Mouse (Mus musculus) hindbrain, embryonic 15.5 days (tissue): ENCODE results near the gene Fkbp8. TPM values are rescaled to one million over a fixed set of nuclear protein-coding genes. Genes with fewer than 3 reads are reported as not detected.

Source experiments
- ATAC-seq: fragments of 200-750 bp; cut with Nextera tagmentation; 2 replicates; pipeline ENCODE4 v1.8.0; 2017; ENCODE audit warnings: low read depth, moderate number of reproducible peaks, moderate TSS enrichment; ENCODE audit not compliant: low FRiP score
- H3K27ac ChIP-seq: fragments of 300-500 bp; sonication (generic); replicated peaks from 2 replicates; pipeline ENCODE4 v1.5.1; 2015; ENCODE audit warnings: mild to moderate bottlenecking, inconsistent platforms
- H3K27me3 ChIP-seq: fragments of 300-500 bp; sonication (generic); 2 replicates; pipeline ENCODE4 v1.6.1; 2015; ENCODE audit warnings: control low read depth, inconsistent platforms
- H3K36me3 ChIP-seq: fragments of 300-500 bp; sonication (generic); 2 replicates; pipeline ENCODE4 v1.6.1; 2015; ENCODE audit warnings: control low read depth, inconsistent platforms
- H3K4me1 ChIP-seq: fragments of 300-500 bp; sonication (generic); replicated peaks from 2 replicates; pipeline ENCODE4 v1.6.1; 2015; ENCODE audit warnings: control low read depth, inconsistent platforms
- H3K4me2 ChIP-seq: fragments of 300-500 bp; sonication (generic); 2 replicates; pipeline ENCODE4 v1.6.1; 2015; ENCODE audit warnings: moderate library complexity, mild to moderate bottlenecking, inconsistent platforms
- H3K4me3 ChIP-seq: fragments of 300-500 bp; sonication (generic); 2 replicates; pipeline ENCODE4 v1.5.1; 2015; ENCODE audit warnings: mild to moderate bottlenecking, inconsistent platforms
- H3K9ac ChIP-seq: fragments of 300-500 bp; sonication (generic); 2 replicates; pipeline ENCODE4 v1.6.1; 2015; ENCODE audit warnings: inconsistent platforms
- H3K9me3 ChIP-seq: fragments of 300-500 bp; sonication (generic); 2 replicates; pipeline ENCODE4 v1.6.1; 2016; ENCODE audit warnings: control low read depth, inconsistent platforms
- WGBS: fragments of 180-500 bp; shearing (Covaris S2); methylation state at CpG from one replicate; pipeline ENCODE4 v1.1.7; 2015; 5-methylcytosine and 5-hydroxymethylcytosine counted together
- polyA plus RNA-seq: library from polyadenylated mRNA; unstranded; fragments of >200 nt; fragmentation: Nextera tagmentation; extraction: Ambion mirVana; gene quantifications from 2 replicates; pipeline ENCODE4 v1.2.1, GENCODE M21; 2015

Gene Fkbp8
- polyA plus RNA-seq, 1 experiment from 2014 or later: 420 TPM

DNA sequence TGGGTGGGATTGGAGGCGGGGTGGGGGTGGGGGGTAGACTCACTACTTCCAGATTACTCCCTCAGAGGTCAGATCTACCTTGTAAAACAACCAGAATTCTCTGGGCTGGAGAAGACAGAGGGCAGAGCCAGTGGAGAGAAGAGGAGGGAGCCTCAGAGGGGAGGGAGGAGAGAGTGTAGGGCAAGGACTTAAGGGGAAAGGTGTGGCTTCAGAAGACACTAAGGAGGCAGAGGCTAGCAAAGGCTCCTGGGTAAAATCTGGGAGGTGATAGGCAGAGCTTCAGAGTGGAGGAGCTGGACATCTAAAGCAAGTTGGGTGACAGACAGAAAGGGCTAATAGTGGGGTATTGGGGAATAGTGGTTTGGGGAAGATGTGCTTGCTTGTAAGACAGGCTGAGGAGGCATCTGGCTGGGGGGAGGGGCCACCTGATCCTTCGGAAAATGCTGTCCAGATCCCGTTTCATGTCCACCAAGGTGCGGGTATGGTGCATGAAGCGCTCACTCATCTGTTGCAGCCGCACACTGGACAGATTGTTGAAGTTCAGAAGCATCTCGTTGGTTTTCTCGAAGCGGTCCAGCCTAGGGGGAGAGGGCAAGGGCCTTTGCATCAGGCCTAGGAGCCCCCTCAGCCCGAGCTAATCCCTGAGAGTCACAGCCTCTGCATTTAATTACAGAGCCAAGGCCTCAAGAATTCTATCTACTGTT, 9.4 kb upstream of the Fkbp8 start:
- ATAC-seq: no peak
- Histone ChIP-seq H3K4me2 (no peak overlapping the region), H3K4me1 (peaks cover 10% of the 10 kb centered on the region), H3K36me3 (peaks cover 12% of the 10 kb centered on the region; the same call in 1 of the 2 replicates), H3K9me3 (no peaks in the 10 kb centered on the region), H3K27ac (no peak overlapping the region), H3K27me3 (no peaks in the 10 kb centered on the region), H3K4me3 (no peak overlapping the region), H3K9ac (no peak overlapping the region)
- 79% methylated on average over 10 of the region's 10 CpGs for WGBS

DNA sequence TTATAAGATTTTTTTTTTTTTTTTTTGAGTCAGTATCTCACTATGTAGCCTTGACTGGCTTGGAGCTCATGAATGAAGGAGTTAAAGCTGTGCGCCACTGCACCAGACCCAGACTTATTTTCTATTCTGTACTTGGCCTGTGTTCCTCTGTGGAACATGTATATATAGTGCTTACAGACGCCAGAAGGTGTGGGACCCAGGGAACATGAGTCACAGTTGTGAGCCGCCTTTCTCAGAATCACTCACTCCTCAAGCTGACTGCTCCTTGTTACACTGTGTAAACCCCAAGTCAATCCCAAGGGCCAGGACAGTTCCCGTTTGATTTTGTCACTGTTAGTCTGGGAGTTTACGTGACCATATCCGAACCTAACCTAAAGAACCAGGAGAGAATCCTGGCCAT, 8.5 kb upstream of the Fkbp8 start:
- H3K36me3 ChIP-seq: peaks cover 8% of the 10 kb centered on the region; the same call in 1 of the 2 replicates
- ATAC-seq: no peak
- H3K4me2 ChIP-seq: no peak overlapping the region
- H3K9me3 ChIP-seq: no peaks in the 10 kb centered on the region
- H3K27me3 ChIP-seq: no peaks in the 10 kb centered on the region
- H3K4me1 ChIP-seq: peaks cover 16% of the 10 kb centered on the region
- no peak overlapping the region for H3K4me3 ChIP-seq
- no peak overlapping the region for H3K9ac ChIP-seq
- WGBS: 95% methylated on average over 6 of the region's 6 CpGs
- H3K27ac ChIP-seq: no peak overlapping the region

DNA sequence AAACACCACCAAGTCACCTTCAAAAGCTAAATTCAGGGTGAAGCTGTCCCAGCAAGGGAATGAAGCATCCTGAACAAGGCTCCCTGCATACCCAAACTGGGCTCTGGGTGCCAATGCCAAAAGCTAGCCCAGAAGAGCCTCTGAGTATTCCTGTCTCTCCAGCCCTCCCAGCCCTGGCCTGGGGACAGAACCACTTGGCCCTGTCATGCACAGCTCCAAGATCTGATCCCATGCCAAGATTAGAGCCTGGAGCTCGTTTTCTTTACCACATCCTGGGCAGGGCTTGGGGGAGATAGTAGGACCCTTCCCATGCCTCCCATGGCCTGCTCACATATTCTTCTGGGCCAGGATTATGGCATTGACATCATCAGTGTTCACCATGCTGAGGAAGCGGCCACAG, 7.9 kb upstream of the Fkbp8 start:
- peaks cover 16% of the 10 kb centered on the region for H3K4me1 ChIP-seq
- 75% methylated on average over 2 of the region's 2 CpGs for WGBS
- H3K36me3 ChIP-seq: peaks cover 8% of the 10 kb centered on the region; the same call in 1 of the 2 replicates
- H3K27ac ChIP-seq: no peak overlapping the region
- no peak overlapping the region for H3K4me3 ChIP-seq
- H3K4me2 ChIP-seq: no peak overlapping the region
- H3K9ac ChIP-seq: no peak overlapping the region
- H3K27me3 ChIP-seq: no peaks in the 10 kb centered on the region
- no peak for ATAC-seq
- H3K9me3 ChIP-seq: no peaks in the 10 kb centered on the region

DNA sequence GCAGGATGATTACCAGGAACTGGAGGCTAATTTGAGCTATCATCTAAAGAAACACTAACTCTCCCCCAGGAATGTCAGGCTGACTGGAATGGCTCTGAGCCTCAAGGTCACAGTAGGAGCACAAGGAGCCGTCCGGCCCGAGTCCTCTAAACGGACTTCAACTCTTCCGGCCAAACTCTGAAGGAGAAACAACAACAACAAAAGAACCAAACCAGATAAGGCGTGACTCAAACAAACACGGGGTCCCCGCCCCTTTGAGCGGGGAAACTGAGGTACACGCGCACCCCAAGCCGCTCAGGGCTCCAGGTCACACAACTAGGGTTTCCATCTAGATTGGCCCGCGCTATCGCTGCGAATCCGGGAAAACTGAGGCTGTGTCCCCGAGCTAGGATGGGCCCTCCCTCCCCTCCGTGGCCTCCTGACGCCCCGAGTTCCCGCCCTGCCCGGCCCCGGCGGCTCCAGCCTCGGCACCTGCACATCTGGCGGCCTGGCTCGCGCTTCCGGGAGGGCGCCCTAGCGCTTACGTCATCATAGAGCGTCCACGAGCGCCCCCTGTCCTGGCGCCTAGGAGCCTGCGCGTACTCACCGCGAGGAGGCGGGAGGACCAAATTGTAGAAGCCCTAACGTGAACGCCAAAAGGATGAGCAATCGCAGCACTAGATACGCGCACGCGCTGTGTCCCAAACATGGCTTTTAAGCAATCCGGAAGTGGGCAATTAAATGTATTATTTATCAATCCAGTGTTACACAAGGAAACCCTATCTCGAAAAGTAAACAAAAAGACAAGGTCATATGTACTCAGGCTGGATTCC, 4.7 kb upstream of the Fkbp8 start:
- H3K9ac ChIP-seq: peak overlapping the region; percentile 81
- peaks cover 25% of the 10 kb centered on the region for H3K4me1 ChIP-seq
- under 1% methylated on average over 48 of the region's 51 CpGs for WGBS
- peak overlapping the region; percentile 83 for H3K27ac ChIP-seq
- no peaks in the 10 kb centered on the region for H3K27me3 ChIP-seq
- no peaks in the 10 kb centered on the region for H3K9me3 ChIP-seq
- peaks cover 8% of the 10 kb centered on the region; the same call in 1 of the 2 replicates for H3K36me3 ChIP-seq
- peak; percentile 87 for ATAC-seq
- H3K4me3 ChIP-seq: peak overlapping the region; percentile 72
- H3K4me2 ChIP-seq: peak overlapping the region; percentile 79

DNA sequence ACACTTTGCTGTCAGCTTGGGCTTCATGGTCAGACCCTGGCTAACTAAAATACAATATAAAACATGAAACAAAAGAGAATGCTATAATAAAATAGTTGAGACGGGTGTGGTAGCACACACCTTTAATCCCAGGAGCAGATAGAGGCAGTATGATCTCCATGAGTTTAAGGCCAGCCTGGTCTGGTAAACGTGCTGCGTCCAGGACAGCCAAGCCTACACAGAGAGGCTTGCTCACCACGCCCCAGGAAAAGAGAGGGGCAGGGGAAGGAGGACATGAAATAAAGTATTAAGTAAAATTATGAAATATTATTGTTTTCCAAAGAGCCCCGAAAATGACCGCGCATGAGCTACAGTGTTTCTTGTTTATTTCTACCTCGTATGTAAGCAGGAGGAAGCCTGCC, 413 bp upstream of the Fkbp8 start:
- peaks cover 43% of the 10 kb centered on the region for H3K4me1 ChIP-seq
- peak overlapping the region; percentile 82 for H3K4me2 ChIP-seq
- H3K9me3 ChIP-seq: no peaks in the 10 kb centered on the region
- H3K27me3 ChIP-seq: no peaks in the 10 kb centered on the region
- H3K36me3 ChIP-seq: peaks cover 15% of the 10 kb centered on the region
- no peak for ATAC-seq
- H3K4me3 ChIP-seq: peak overlapping the region; percentile 88
- 5% methylated on average over 8 of the region's 8 CpGs for WGBS
- H3K9ac ChIP-seq: peak overlapping the region; percentile 88
- peak overlapping the region; percentile 92 for H3K27ac ChIP-seq

DNA sequence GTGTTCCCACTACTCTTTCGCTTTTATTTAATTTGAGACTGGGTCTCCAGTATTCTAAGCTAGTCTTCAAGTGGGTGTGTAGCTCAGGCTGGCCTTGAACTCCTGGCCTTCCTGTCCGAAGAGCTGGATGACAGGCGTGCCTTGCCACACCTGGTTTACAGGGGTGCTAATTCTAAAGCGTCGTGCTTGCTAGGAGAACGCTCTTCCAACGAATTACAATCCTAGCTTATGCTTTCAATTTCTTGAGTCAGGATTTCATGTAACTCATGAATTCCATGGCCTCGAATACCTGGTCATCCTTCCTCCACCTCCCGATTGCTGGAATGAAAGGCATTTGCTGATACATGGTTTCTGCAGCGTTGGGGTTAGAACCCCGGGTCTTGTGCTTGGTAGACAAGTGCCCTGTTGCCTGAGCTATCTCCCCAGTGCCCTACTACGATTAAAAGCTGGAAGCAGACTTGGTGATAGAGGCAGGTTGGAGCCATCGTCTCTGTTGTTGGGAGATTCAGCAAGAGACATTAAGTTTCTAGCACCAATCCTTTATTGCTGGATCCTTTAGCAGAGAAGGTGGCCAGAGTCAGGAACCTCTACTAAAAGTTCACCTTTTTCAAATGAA, 766 bp downstream of the Fkbp8 start:
- Histone ChIP-seq H3K36me3 (peaks cover 24% of the 10 kb centered on the region), H3K27me3 (no peaks in the 10 kb centered on the region), H3K27ac (peak overlapping the region; percentile 92), H3K4me2 (peak overlapping the region; percentile 82), H3K4me1 (peaks cover 37% of the 10 kb centered on the region), H3K9me3 (no peaks in the 10 kb centered on the region), H3K9ac (peak overlapping the region; percentile 88), H3K4me3 (peak overlapping the region; percentile 88)
- 36% methylated on average over 13 of the region's 13 CpGs for WGBS
- no peak for ATAC-seq

DNA sequence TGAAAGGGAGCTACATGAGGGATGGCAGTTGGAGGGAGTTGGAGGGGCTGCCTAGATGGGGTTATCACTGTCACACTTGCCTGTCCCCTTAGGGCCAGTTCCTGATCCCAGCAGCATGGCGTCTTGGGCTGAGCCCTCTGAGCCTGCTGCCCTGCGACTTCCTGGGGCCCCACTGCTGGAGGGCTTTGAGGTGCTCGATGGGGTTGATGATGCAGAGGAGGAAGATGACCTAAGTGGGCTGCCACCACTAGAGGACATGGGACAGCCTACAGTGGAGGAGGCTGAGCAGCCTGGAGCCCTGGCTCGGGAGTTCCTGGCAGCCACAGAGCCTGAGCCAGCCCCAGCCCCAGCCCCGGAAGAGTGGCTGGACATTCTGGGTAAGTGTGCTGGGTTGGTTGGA, 1.8 kb downstream of the Fkbp8 start:
- no peak overlapping the region for H3K27ac ChIP-seq
- H3K27me3 ChIP-seq: no peaks in the 10 kb centered on the region
- ATAC-seq: no peak
- peaks cover 31% of the 10 kb centered on the region for H3K4me1 ChIP-seq
- H3K4me2 ChIP-seq: no peak overlapping the region
- 87% methylated on average over 5 of the region's 5 CpGs for WGBS
- H3K9ac ChIP-seq: no peak overlapping the region
- H3K36me3 ChIP-seq: peaks cover 27% of the 10 kb centered on the region
- H3K4me3 ChIP-seq: no peak overlapping the region
- no peaks in the 10 kb centered on the region for H3K9me3 ChIP-seq

DNA sequence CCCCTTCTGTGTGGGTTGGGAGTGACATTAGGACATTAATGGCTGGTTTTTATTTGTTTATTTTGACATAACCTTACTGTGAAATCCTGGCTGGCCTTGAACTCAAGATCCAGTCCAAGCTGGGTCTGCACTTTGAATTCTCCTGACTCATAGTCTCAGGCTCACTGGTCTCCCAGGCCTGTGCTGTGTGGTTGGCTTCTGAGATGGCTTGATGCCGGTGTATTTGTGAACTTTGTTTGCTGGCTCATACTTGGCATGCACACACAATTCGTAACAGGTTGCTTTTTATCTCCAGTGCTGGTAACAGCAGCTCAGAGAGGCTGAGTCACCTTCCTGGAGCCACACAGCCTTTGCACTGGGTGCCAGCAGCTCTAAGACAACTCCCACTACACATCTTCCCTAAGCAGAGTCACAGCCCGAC, 2.2 kb downstream of the Fkbp8 start:
- peaks cover 30% of the 10 kb centered on the region for H3K36me3 ChIP-seq
- H3K9me3 ChIP-seq: no peaks in the 10 kb centered on the region
- ATAC-seq: no peak
- H3K27ac ChIP-seq: no peak overlapping the region
- peaks cover 31% of the 10 kb centered on the region for H3K4me1 ChIP-seq
- H3K4me2 ChIP-seq: no peak overlapping the region
- no peak overlapping the region for H3K9ac ChIP-seq
- no peak overlapping the region for H3K4me3 ChIP-seq
- no peaks in the 10 kb centered on the region for H3K27me3 ChIP-seq
- WGBS: 98% methylated on average over 3 of the region's 3 CpGs

DNA sequence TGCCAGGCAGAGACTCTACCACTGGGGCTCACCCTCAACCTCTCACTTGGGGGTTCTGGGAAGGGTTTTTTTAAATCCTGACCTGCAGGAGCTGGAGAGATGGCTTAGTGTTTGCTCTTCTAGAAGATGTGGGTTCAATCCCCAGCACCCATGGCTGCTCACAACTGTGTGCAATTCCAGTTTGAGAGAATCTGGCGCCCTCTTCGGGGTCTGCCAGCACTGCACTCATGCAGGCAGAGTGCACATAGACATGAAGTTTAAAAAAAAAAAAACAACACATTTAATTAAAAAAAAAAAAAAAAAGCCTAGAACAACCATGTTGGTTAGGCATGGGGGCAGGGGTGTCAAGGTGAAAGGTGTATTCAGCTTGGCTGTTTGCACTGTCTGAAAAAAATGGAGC, 2.8 kb downstream of the Fkbp8 start:
- peaks cover 36% of the 10 kb centered on the region for H3K36me3 ChIP-seq
- H3K4me1 ChIP-seq: peaks cover 31% of the 10 kb centered on the region
- H3K27ac ChIP-seq: no peak overlapping the region
- H3K9ac ChIP-seq: no peak overlapping the region
- H3K4me2 ChIP-seq: no peak overlapping the region
- H3K27me3 ChIP-seq: no peaks in the 10 kb centered on the region
- H3K9me3 ChIP-seq: no peaks in the 10 kb centered on the region
- WGBS: 91% methylated on average over 2 of the region's 2 CpGs
- no peak overlapping the region for H3K4me3 ChIP-seq
- ATAC-seq: no peak

DNA sequence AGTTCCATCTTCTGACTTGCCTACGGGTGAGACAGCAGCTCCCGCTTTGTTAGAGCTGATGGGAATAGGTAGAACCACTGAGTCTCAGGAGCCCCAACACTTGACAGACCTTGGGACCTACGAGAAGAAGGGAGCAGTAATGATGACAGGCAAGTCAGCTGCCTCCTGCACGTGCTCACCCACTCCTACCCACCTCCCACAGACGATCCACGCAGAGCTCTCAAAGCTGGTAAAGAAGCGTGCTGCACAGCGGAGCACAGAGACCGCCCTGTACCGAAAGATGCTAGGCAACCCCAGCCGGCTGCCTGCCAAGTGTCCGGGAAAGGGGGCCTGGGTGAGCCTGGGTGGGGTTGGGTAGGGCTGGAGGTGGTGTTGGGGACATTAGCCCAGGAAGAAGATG, 6.8 kb downstream of the Fkbp8 start:
- peaks cover 17% of the 10 kb centered on the region for H3K4me1 ChIP-seq

DNA sequence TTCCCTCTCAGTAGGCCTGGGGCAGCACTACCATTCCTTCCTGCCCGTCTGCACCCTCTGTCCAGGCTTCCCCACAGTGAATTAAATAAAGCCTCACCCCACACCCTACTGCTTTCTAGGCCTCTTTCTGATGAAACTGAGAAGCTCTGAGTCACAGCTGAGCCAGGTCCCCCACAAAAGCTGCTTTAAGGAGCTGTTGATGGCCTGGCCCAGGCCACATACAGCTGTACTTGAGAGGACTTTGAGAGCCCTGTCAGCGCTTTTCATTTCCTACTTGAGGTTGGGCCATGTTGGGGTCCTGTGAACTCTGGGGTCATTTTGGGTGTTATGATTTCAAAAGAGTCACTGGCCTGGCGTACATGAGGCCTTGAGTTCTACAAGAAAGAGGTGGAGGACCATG, 7.7 kb downstream of the Fkbp8 start:
- H3K9ac ChIP-seq: no peak overlapping the region
- ATAC-seq: no peak
- no peaks in the 10 kb centered on the region for H3K9me3 ChIP-seq
- peaks cover 46% of the 10 kb centered on the region for H3K36me3 ChIP-seq
- 97% methylated on average over 3 of the region's 3 CpGs for WGBS
- no peak overlapping the region for H3K27ac ChIP-seq
- H3K4me2 ChIP-seq: no peak overlapping the region
- no peak overlapping the region for H3K4me3 ChIP-seq
- no peaks in the 10 kb centered on the region for H3K27me3 ChIP-seq
- H3K4me1 ChIP-seq: peaks cover 11% of the 10 kb centered on the region

More for the DNA sequence above, 6.8 kb downstream of the Fkbp8 start:
- H3K4me3 ChIP-seq: no peak overlapping the region
- WGBS: 94% methylated on average over 12 of the region's 12 CpGs
- no peak overlapping the region for H3K9ac ChIP-seq
- H3K36me3 ChIP-seq: peaks cover 46% of the 10 kb centered on the region
- H3K27ac ChIP-seq: no peak overlapping the region
- no peaks in the 10 kb centered on the region for H3K9me3 ChIP-seq
- no peaks in the 10 kb centered on the region for H3K27me3 ChIP-seq
- no peak for ATAC-seq
- H3K4me2 ChIP-seq: no peak overlapping the region

DNA sequence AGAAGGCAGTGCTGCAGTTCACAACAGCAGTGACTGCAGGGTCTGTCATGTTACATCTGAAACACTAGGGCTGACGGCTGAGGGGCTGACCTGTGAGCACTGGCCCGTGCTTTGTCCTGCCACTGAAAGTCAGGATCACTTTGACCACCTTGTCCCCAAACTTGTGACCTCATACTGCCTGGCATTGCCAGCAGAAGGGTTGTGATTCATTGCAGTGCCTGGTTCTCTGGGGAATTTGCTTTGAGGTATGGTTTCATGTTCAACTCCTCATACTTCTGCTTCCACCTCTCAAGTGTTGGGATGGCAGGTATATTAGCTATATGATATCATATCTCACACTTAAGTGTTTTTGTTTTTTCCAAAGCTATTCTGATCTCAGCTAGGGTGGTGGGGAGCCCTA, 8.2 kb downstream of the Fkbp8 start:
- no peak overlapping the region for H3K27ac ChIP-seq
- no peak overlapping the region for H3K4me3 ChIP-seq
- ATAC-seq: no peak
- peaks cover 44% of the 10 kb centered on the region for H3K36me3 ChIP-seq
- H3K27me3 ChIP-seq: no peaks in the 10 kb centered on the region
- H3K9ac ChIP-seq: no peak overlapping the region
- H3K4me2 ChIP-seq: no peak overlapping the region
- H3K4me1 ChIP-seq: peaks cover 16% of the 10 kb centered on the region
- H3K9me3 ChIP-seq: no peaks in the 10 kb centered on the region
- WGBS: 89% methylated on average over 2 of the region's 2 CpGs
